Mouse (Mus musculus): ENCODE results near the gene Slc16a13. TPM values are rescaled to one million over a fixed set of nuclear protein-coding genes. Genes with fewer than 3 reads are reported as not detected.

The Slc16a13 gene
- polyA plus RNA-seq, 1 experiment: 2.7 TPM

DNA sequence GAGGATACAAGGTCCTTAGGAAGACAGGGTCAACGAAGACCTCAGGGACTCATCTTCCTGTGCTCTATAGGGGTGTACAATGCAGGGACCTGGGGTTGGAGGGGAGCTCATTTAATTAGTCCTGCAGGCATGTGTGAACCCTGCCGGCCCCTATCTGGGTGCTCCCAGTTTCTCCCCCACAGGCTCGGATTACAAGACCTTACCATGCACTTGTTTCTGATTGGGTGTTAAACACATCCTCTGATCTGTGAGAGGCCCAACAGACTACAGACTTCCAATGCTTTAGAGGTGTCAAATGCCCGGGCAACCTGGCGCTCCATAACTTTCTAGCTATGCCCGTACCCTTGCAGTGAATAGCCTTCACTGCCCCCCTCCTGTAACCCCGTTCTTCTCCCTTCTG is 52.7 kb downstream of the Slc16a13 start:
- no peak for TF ChIP-seq CTCF (IDR thresholded peaks at IDR 0.05; ENCODE audit: borderline replicate concordance, insufficient read depth, low read length)
- TF ChIP-seq POLR2A (IDR thresholded peaks at IDR 0.05; ENCODE audit: low read depth, low read length): no peak
- Histone ChIP-seq H3K27ac (ENCODE audit: insufficient read depth, low read length) (no peak overlapping the region), H3K4me3 (ENCODE audit: insufficient read depth, low read length) (no peak overlapping the region), H3K4me1 (ENCODE audit: control insufficient read depth, insufficient read depth, low read length) (no peaks in the 10 kb centered on the region)

Other genes with a start within 250 kb of the Slc16a13 start
- 140 and 171 TPM in 2 replicates for gene Ctdnep1, start 239.9 kb downstream of the Slc16a13 start, polyA plus RNA-seq (2011; ENCODE audit: insufficient read length, low read depth, missing spikeins)
- gene Elp5, start 238.5 kb downstream of the Slc16a13 start, polyA plus RNA-seq (2011; ENCODE audit: insufficient read length, low read depth, missing spikeins): 68.8 and 86.1 TPM in 2 replicates
- gene Gabarap, start 229.9 kb downstream of the Slc16a13 start, polyA plus RNA-seq (2011; ENCODE audit: insufficient read length, low read depth, missing spikeins): 639 and 646 TPM in 2 replicates
- 78.6 and 89.1 TPM in 2 replicates for gene Phf23, start 225.3 kb downstream of the Slc16a13 start, polyA plus RNA-seq (2011; ENCODE audit: insufficient read length, low read depth, missing spikeins)
- 27.7 and 32.1 TPM in 2 replicates for gene Dvl2, start 220.5 kb downstream of the Slc16a13 start, polyA plus RNA-seq (2011; ENCODE audit: insufficient read length, low read depth, missing spikeins)
- gene Acadvl, start 205.7 kb downstream of the Slc16a13 start, polyA plus RNA-seq (2011; ENCODE audit: insufficient read length, low read depth, missing spikeins): 47.4 and 57.9 TPM in 2 replicates
- 69.8 and 77.7 TPM in 2 replicates for gene Dlg4, start 204.1 kb downstream of the Slc16a13 start, polyA plus RNA-seq (2011; ENCODE audit: insufficient read length, low read depth, missing spikeins)
- gene Asgr1, start 167.0 kb downstream of the Slc16a13 start, polyA plus RNA-seq (2011; ENCODE audit: insufficient read length, low read depth, missing spikeins): 0.52 and 0.60 TPM in 2 replicates
- not detected in 2 replicates for gene Asgr2, start 128.4 kb downstream of the Slc16a13 start, polyA plus RNA-seq (2011; ENCODE audit: insufficient read length, low read depth, missing spikeins)
- gene Mgl2, start 90.7 kb downstream of the Slc16a13 start, polyA plus RNA-seq (2011; ENCODE audit: insufficient read length, low read depth, missing spikeins): not detected in 2 replicates
- not detected in 2 replicates for gene Clec10a, start 64.9 kb downstream of the Slc16a13 start, polyA plus RNA-seq (2011; ENCODE audit: insufficient read length, low read depth, missing spikeins)
- 2.2 and 4.7 TPM in 2 replicates for gene Slc16a11, start 8.3 kb downstream of the Slc16a13 start, polyA plus RNA-seq (2011; ENCODE audit: insufficient read length, low read depth, missing spikeins)
- gene Bcl6b, start 8.7 kb upstream of the Slc16a13 start, polyA plus RNA-seq (2011; ENCODE audit: insufficient read length, low read depth, missing spikeins): 0.70 and 2.5 TPM in 2 replicates
- gene 0610010K14Rik, start 16.9 kb upstream of the Slc16a13 start, polyA plus RNA-seq (2011; ENCODE audit: insufficient read length, low read depth, missing spikeins): 43.2 and 55.3 TPM in 2 replicates
- gene Gm21988, start 18.8 kb upstream of the Slc16a13 start, polyA plus RNA-seq (2011; ENCODE audit: insufficient read length, low read depth, missing spikeins): 2.3 and 4.5 TPM in 2 replicates
- gene Rnasek, start 18.8 kb upstream of the Slc16a13 start, polyA plus RNA-seq (2011; ENCODE audit: insufficient read length, low read depth, missing spikeins): 159 and 231 TPM in 2 replicates
- gene Alox12, start 34.3 kb upstream of the Slc16a13 start, polyA plus RNA-seq (2011; ENCODE audit: insufficient read length, low read depth, missing spikeins): 0.32 and 0.35 TPM in 2 replicates
- gene Alox12e, start 101.6 kb upstream of the Slc16a13 start, polyA plus RNA-seq (2011; ENCODE audit: insufficient read length, low read depth, missing spikeins): not detected in 2 replicates
- gene Alox15, start 131.0 kb upstream of the Slc16a13 start, polyA plus RNA-seq (2011; ENCODE audit: insufficient read length, low read depth, missing spikeins): not detected in 2 replicates
- 24.3 and 27.5 TPM in 2 replicates for gene Pelp1, start 189.0 kb upstream of the Slc16a13 start, polyA plus RNA-seq (2011; ENCODE audit: insufficient read length, low read depth, missing spikeins)
- gene Arrb2, start 211.6 kb upstream of the Slc16a13 start, polyA plus RNA-seq (2011; ENCODE audit: insufficient read length, low read depth, missing spikeins): 9.1 and 10.1 TPM in 2 replicates
- 14.0 and 14.1 TPM in 2 replicates for gene Med11, start 230.9 kb upstream of the Slc16a13 start, polyA plus RNA-seq (2011; ENCODE audit: insufficient read length, low read depth, missing spikeins)
- gene Zmynd15, start 238.4 kb upstream of the Slc16a13 start, polyA plus RNA-seq (2011; ENCODE audit: insufficient read length, low read depth, missing spikeins): 0.19 and 0.20 TPM in 2 replicates
- gene Cxcl16, start 238.9 kb upstream of the Slc16a13 start, polyA plus RNA-seq (2011; ENCODE audit: insufficient read length, low read depth, missing spikeins): 4.1 and 6.0 TPM in 2 replicates

Measured in embryonic fibroblast, embryonic 13.5 days (primary cell).